Mouse (Mus musculus) hindbrain, embryonic 12.5 days (tissue): ENCODE results near the gene Fhit. TPM values are rescaled to one million over a fixed set of nuclear protein-coding genes. Genes with fewer than 3 reads are reported as not detected.
"Not testable (repeated sequence)": the region's sequence is repeated elsewhere in the genome, so short reads cannot be mapped to it uniquely, and the experiment has no call there.

Source experiments
- ATAC-seq: fragments of 200-750 bp; cut with Nextera tagmentation; 2 replicates; pipeline ENCODE4 v1.8.0; 2017; ENCODE audit warnings: moderate TSS enrichment; ENCODE audit not compliant: low FRiP score
- H3K27ac ChIP-seq: fragments of 300-500 bp; sonication (generic); 2 replicates; pipeline ENCODE4 v1.5.1; 2016; ENCODE audit warnings: mild to moderate bottlenecking
- H3K27me3 ChIP-seq: fragments of 300-500 bp; sonication (generic); 2 replicates; pipeline ENCODE4 v1.6.1; 2016; ENCODE audit warnings: mild to moderate bottlenecking
- H3K36me3 ChIP-seq: fragments of 300-500 bp; sonication (generic); 2 replicates; pipeline ENCODE4 v1.6.1; 2016; ENCODE audit warnings: mild to moderate bottlenecking
- H3K4me1 ChIP-seq: fragments of 300-500 bp; sonication (generic); 2 replicates; pipeline ENCODE4 v1.6.1; 2016
- H3K4me2 ChIP-seq: fragments of 300-500 bp; sonication (generic); replicated peaks from 2 replicates; pipeline ENCODE4 v1.6.1; 2016; ENCODE audit warnings: mild to moderate bottlenecking
- H3K4me3 ChIP-seq: fragments of 300-500 bp; sonication (generic); 2 replicates; pipeline ENCODE4 v1.5.1; 2016; ENCODE audit warnings: mild to moderate bottlenecking
- H3K9ac ChIP-seq: fragments of 300-500 bp; sonication (generic); 2 replicates; pipeline ENCODE4 v1.6.1; 2016; ENCODE audit warnings: mild to moderate bottlenecking, moderate library complexity
- H3K9me3 ChIP-seq: fragments of 300-500 bp; sonication (generic); replicated peaks from 2 replicates; pipeline ENCODE4 v1.6.1; 2016; ENCODE audit warnings: mild to moderate bottlenecking
- WGBS: fragments of 180-500 bp; shearing (Covaris S2); methylation state at CpG from one replicate; pipeline ENCODE4 v1.1.7; 2016; 5-methylcytosine and 5-hydroxymethylcytosine counted together
- polyA plus RNA-seq: library from polyadenylated mRNA; unstranded; fragments of >200 nt; fragmentation: Nextera tagmentation; extraction: Ambion mirVana; gene quantifications from 2 replicates; pipeline ENCODE4 v1.2.1, GENCODE M21; 2016

Fhit gene
- polyA plus RNA-seq, 1 experiment from 2014 or later = 5.5 TPM

- ATAC-seq = no peak
Observed at GRCm38 (mm10) chr14:10778721-10779120, 383.1 kb downstream of the Fhit start.

GRCm38 (mm10) chr14:10754883-10755282, 407.0 kb downstream of the Fhit start:
- H3K36me3 ChIP-seq, H3K4me1 ChIP-seq, H3K27ac ChIP-seq, H3K9ac ChIP-seq, H3K27me3 ChIP-seq, H3K4me2 ChIP-seq, ATAC-seq, H3K9me3 ChIP-seq, H3K4me3 ChIP-seq: not testable (repeated sequence)
- WGBS = 88% methylated on average over 1 of the region's 1 CpGs

More at GRCm38 (mm10) chr14:10778721-10779120, 383.1 kb downstream of the Fhit start:
- Histone ChIP-seq H3K4me2 (no peak overlapping the region), H3K9ac (no peak overlapping the region), H3K4me3 (no peak overlapping the region), H3K27me3 (no peaks in the 10 kb centered on the region), H3K36me3 (no peaks in the 10 kb centered on the region), H3K9me3 (no peaks in the 10 kb centered on the region), H3K27ac (no peak overlapping the region), H3K4me1 (no peaks in the 10 kb centered on the region)
- WGBS = 92% methylated on average over 2 of the region's 2 CpGs

GRCm38 (mm10) chr14:10738076-10738475, 423.8 kb downstream of the Fhit start:
- H3K4me3 ChIP-seq = no peak overlapping the region
- WGBS = 66% methylated on average over 2 of the region's 2 CpGs
- ATAC-seq = no peak

GRCm38 (mm10) chr14:10722525-10722924, 439.3 kb downstream of the Fhit start:
- H3K36me3 ChIP-seq = no peaks in the 10 kb centered on the region
- ATAC-seq = no peak
- H3K4me2 ChIP-seq = no peak overlapping the region
- no peaks in the 10 kb centered on the region for H3K27me3 ChIP-seq
- H3K27ac ChIP-seq = no peak overlapping the region
- H3K4me1 ChIP-seq = no peaks in the 10 kb centered on the region
- no peak overlapping the region for H3K4me3 ChIP-seq
- H3K9ac ChIP-seq = no peak overlapping the region
- no peaks in the 10 kb centered on the region for H3K9me3 ChIP-seq

More at GRCm38 (mm10) chr14:10738076-10738475, 423.8 kb downstream of the Fhit start:
- Histone ChIP-seq H3K9me3 (no peaks in the 10 kb centered on the region), H3K36me3 (no peaks in the 10 kb centered on the region), H3K9ac (no peak overlapping the region), H3K4me1 (no peaks in the 10 kb centered on the region), H3K4me2 (no peak overlapping the region), H3K27ac (no peak overlapping the region), H3K27me3 (no peaks in the 10 kb centered on the region)

- Histone ChIP-seq H3K4me2 (no peak overlapping the region), H3K4me3 (no peak overlapping the region), H3K4me1 (no peaks in the 10 kb centered on the region), H3K36me3 (no peaks in the 10 kb centered on the region), H3K9me3 (no peaks in the 10 kb centered on the region), H3K27me3 (no peaks in the 10 kb centered on the region), H3K27ac (no peak overlapping the region), H3K9ac (no peak overlapping the region)
- 79% methylated on average over 3 of the region's 3 CpGs for WGBS
- ATAC-seq = no peak
Observed at GRCm38 (mm10) chr14:10712916-10713315, 448.9 kb downstream of the Fhit start.

DNA sequence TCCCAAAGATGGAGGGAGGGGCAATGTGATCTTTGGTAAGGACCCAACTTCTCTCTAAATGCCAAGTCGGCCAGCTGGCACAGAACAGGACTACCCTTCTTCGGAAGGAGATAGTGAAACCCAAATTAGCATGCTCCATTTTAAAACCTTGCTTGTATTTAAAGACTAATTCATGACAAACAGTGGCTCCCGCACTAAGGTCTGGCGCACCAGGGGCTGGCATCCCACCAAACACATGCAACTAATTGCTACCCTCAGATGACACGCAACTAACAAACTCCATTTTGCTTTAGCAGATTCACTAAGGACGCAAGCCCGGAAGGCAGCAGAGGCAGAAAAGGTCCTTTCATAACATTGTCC, 449.3 kb downstream of the Fhit start:
- H3K4me3 ChIP-seq = no peak overlapping the region
- H3K4me1 ChIP-seq = no peaks in the 10 kb centered on the region
- H3K36me3 ChIP-seq = no peaks in the 10 kb centered on the region
- no peak overlapping the region for H3K4me2 ChIP-seq
- 93% methylated on average over 7 of the region's 7 CpGs for WGBS
- ATAC-seq = no peak
- H3K9ac ChIP-seq = no peak overlapping the region
- H3K27ac ChIP-seq = no peak overlapping the region
- H3K27me3 ChIP-seq = no peaks in the 10 kb centered on the region
- H3K9me3 ChIP-seq = no peaks in the 10 kb centered on the region

DNA sequence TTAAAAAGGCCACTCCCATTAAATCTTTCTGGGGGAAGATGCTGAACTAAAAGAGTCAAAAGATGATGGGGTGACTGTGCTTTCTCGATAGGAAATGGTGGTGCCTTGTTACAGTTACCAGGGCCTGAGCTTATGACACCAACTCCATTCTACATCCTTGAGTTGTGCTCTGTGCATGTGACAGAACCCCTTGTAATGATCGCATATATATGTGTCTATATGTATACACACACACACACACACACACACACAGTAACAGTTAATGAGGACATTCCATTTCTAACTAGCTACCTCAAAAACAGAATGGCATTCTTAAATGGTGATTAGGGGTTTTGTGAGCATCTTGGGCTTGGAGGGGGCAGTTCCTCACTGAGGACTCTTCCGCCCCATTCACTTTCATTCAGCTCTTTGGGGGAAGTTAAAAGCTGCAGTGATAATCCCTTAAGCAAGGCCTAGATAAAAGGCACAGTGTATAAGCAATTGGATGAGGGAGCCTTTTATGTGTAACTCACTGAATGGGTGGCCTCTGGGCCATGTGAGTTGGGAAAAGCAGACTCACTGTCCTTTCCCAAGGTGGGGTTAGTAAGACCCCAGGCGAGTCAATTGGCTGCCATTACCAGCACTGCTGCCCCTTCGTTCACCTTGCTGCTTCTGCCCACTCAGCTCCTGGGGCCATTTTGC, 449.9 kb downstream of the Fhit start:
- Histone ChIP-seq H3K9ac (no peak overlapping the region), H3K9me3 (no peaks in the 10 kb centered on the region), H3K36me3 (no peaks in the 10 kb centered on the region), H3K27ac (no peak overlapping the region), H3K4me2 (no peak overlapping the region), H3K27me3 (no peaks in the 10 kb centered on the region), H3K4me3 (no peak overlapping the region), H3K4me1 (no peaks in the 10 kb centered on the region)
- 88% methylated on average over 5 of the region's 5 CpGs for WGBS
- ATAC-seq = no peak

GRCm38 (mm10) chr14:10710796-10711311, 451.0 kb downstream of the Fhit start:
- Histone ChIP-seq H3K4me2 (no peak overlapping the region), H3K4me3 (no peak overlapping the region), H3K36me3 (no peaks in the 10 kb centered on the region), H3K27ac (no peak overlapping the region), H3K4me1 (no peaks in the 10 kb centered on the region), H3K27me3 (no peaks in the 10 kb centered on the region), H3K9ac (no peak overlapping the region), H3K9me3 (no peaks in the 10 kb centered on the region)
- WGBS = 81% methylated on average over 12 of the region's 12 CpGs
- no peak for ATAC-seq

- WGBS = 76% methylated on average over 2 of the region's 2 CpGs
- Histone ChIP-seq H3K27ac (no peak overlapping the region), H3K4me1 (no peaks in the 10 kb centered on the region), H3K4me3 (no peak overlapping the region), H3K9ac (no peak overlapping the region), H3K36me3 (no peaks in the 10 kb centered on the region), H3K9me3 (no peaks in the 10 kb centered on the region), H3K4me2 (no peak overlapping the region), H3K27me3 (no peaks in the 10 kb centered on the region)
- no peak for ATAC-seq
Observed at GRCm38 (mm10) chr14:10701707-10702106, 460.1 kb downstream of the Fhit start.

DNA sequence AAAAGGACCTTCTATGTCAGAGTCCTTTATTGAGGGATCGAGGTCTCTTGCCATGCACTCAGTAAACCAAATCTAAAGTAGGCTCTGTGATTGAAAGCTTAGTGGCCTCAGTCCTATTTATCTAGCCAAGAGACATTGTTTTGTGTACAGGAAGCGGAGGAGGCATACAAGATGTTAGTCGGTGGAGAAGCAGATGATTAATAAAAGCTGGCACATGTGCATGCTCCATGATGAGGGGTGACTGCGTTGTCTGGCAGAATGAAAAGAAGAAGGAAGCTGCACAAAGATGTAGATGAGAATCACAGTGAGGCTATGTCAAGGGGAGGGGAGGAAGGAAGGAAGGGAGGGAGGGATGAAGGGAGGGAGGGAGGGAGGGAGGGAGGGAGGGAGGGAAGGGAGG, 481.8 kb downstream of the Fhit start:
- no peak overlapping the region for H3K4me2 ChIP-seq
- ATAC-seq = no peak

GRCm38 (mm10) chr14:10679638-10680037, 482.2 kb downstream of the Fhit start:
- no peak overlapping the region for H3K4me2 ChIP-seq
- no peak overlapping the region for H3K4me3 ChIP-seq
- H3K27ac ChIP-seq = no peak overlapping the region
- H3K9me3 ChIP-seq = no peaks in the 10 kb centered on the region
- no peak for ATAC-seq
- H3K4me1 ChIP-seq = 0 out of 2 replicates have a peak, but pooled peaks cover 2% of the 10 kb centered on the region
- no peak overlapping the region for H3K9ac ChIP-seq
- H3K36me3 ChIP-seq = no peaks in the 10 kb centered on the region
- no peaks in the 10 kb centered on the region for H3K27me3 ChIP-seq

More for the DNA sequence above, 481.8 kb downstream of the Fhit start:
- WGBS = 62% methylated on average over 4 of the region's 4 CpGs
- Histone ChIP-seq H3K9ac (no peak overlapping the region), H3K4me1 (0 out of 2 replicates have a peak, but pooled peaks cover 2% of the 10 kb centered on the region), H3K27ac (no peak overlapping the region), H3K27me3 (no peaks in the 10 kb centered on the region), H3K9me3 (no peaks in the 10 kb centered on the region), H3K36me3 (no peaks in the 10 kb centered on the region), H3K4me3 (no peak overlapping the region)

DNA sequence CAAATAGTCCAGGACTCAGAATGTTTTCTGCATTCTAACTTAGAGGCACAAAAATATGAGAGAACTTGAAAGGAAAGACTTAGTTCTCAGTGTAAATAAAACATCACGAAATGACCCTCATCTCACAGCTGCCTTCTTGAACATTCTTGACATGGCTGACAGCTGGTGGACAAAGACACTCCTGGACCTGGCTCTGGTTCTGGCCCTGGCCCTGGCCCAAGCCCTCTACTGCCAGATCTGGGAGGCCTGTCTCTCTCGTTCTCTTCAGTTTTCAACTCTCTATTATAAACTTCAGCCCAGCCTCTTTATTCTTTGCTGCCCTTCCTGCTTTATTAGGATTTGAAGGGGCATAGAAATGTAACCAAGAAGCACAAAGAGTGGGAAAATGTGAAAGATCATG, 484.2 kb downstream of the Fhit start:
- no peak for ATAC-seq
- Histone ChIP-seq H3K4me3 (no peak overlapping the region), H3K4me2 (no peak overlapping the region), H3K27me3 (no peaks in the 10 kb centered on the region), H3K9me3 (no peaks in the 10 kb centered on the region), H3K4me1 (0 out of 2 replicates have a peak, but pooled peaks cover 2% of the 10 kb centered on the region), H3K27ac (no peak overlapping the region), H3K9ac (no peak overlapping the region), H3K36me3 (no peaks in the 10 kb centered on the region)
- 71% methylated on average over 2 of the region's 2 CpGs for WGBS

GRCm38 (mm10) chr14:10660247-10660646, 501.6 kb downstream of the Fhit start:
- Histone ChIP-seq H3K4me1 (peaks cover 7% of the 10 kb centered on the region; the same call in 1 of the 2 replicates), H3K4me3 (no peak overlapping the region), H3K9ac (no peak overlapping the region), H3K27me3 (no peaks in the 10 kb centered on the region), H3K4me2 (no peak overlapping the region), H3K9me3 (no peaks in the 10 kb centered on the region), H3K36me3 (no peaks in the 10 kb centered on the region), H3K27ac (no peak overlapping the region)
- 90% methylated on average over 4 of the region's 4 CpGs for WGBS
- no peak for ATAC-seq
